Mouse (Mus musculus): Measurements from ENCODE around the gene Fam53b. TPM values are rescaled to one million over a fixed set of nuclear protein-coding genes. Genes with fewer than 3 reads are reported as not detected.

The Fam53b gene
- polyA plus RNA-seq, 1 experiment from 2014 or later, result 13.6 TPM

DNA sequence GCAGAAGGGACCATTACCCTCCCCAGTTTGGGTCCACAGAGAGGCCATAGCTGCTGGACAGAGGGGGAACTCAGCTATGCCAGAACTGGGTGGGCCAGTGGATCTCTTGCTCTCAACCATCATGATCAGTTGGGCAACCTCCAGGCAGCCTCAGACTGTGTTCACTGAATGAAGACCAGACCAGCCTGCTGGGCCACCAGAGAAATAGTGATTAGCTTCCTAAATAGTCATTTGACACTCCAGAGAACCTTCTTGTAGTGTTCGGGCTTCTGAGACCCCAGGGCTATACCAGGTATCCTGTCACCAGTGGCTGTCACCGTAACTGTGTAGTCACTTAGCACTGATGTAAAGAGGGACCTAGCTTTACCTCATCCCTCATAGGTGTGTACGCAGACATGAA, 131.3 kb downstream of the Fam53b start:
- Histone ChIP-seq H3K36me3 (ENCODE audit: control insufficient read depth, insufficient read depth, low read length) (no peaks in the 10 kb centered on the region), H3K4me2 (ENCODE audit: low read length) (no peak overlapping the region), H3K27me3 (ENCODE audit: control insufficient read depth, insufficient read depth, low read depth, low read length) (no peaks in the 10 kb centered on the region), H3K4me1 (ENCODE audit: control insufficient read depth, insufficient read depth, low read length) (no peaks in the 10 kb centered on the region), H3K9ac (ENCODE audit: low read depth, low read length) (no peak overlapping the region), H3K27ac (ENCODE audit: low read length) (no peak overlapping the region), H3K4me3 (ENCODE audit: low read depth, low read length) (no peak overlapping the region), H3K9me3 (replicated peaks; ENCODE audit: control insufficient read depth, low read length, poor library complexity, severe bottlenecking) (no peaks in the 10 kb centered on the region)
- 96% methylated on average over 3 of the region's 3 CpGs for WGBS
- no peak for ATAC-seq

DNA sequence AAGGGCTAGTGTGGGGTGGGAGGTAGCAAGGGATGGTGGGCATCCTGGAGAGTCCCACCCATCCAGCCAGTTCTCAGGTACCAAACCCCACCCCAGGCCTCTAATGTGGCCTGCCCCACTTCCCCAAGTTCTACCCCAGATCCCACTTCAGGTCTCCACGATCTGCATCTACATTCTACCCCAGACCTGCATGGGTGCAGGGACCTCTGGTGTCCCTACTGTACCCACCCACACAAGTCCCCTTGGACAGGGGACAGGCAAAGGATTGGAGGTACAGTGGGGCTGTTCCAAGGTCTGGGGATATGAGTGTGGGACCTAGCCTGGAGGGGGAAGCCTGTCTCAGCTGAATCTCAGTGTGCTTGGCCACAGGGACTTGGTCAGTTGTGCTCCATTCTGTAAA, 131.9 kb downstream of the Fam53b start:
- no peak overlapping the region for H3K9ac ChIP-seq (ENCODE audit: low read depth, low read length)
- no peak for ATAC-seq

DNA sequence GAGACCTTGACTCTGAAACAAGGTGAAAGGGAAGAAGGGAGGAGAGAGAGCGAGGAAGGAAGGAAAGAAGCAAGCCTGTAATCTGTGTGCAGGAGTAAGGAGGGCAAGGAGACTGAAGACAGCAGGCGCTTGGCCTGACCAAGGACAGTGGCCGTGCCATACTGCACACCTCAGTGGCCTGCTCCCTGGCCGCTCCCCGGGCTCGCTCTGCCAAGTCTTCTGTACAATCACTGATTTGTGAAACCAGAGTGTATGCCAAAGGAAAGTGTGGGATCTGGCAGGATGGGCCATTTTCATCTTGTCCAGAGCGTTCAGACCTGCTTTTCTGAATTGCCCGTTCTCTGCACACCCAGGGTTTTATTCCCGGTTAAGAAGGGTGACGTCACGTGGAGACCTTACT, 132.4 kb downstream of the Fam53b start:
- Histone ChIP-seq H3K27ac (ENCODE audit: low read length) (no peak overlapping the region), H3K4me1 (ENCODE audit: control insufficient read depth, insufficient read depth, low read length) (no peaks in the 10 kb centered on the region), H3K4me3 (ENCODE audit: low read depth, low read length) (no peak overlapping the region), H3K4me2 (ENCODE audit: low read length) (no peak overlapping the region), H3K9me3 (replicated peaks; ENCODE audit: control insufficient read depth, low read length, poor library complexity, severe bottlenecking) (no peaks in the 10 kb centered on the region), H3K27me3 (ENCODE audit: control insufficient read depth, insufficient read depth, low read depth, low read length) (no peaks in the 10 kb centered on the region), H3K36me3 (ENCODE audit: control insufficient read depth, insufficient read depth, low read length) (no peaks in the 10 kb centered on the region), H3K9ac (ENCODE audit: low read depth, low read length) (no peak overlapping the region)
- no peak for ATAC-seq
- 86% methylated on average over 11 of the region's 11 CpGs for WGBS

More for the DNA sequence above, 131.9 kb downstream of the Fam53b start:
- Histone ChIP-seq H3K36me3 (ENCODE audit: control insufficient read depth, insufficient read depth, low read length) (no peaks in the 10 kb centered on the region), H3K27me3 (ENCODE audit: control insufficient read depth, insufficient read depth, low read depth, low read length) (no peaks in the 10 kb centered on the region), H3K4me3 (ENCODE audit: low read depth, low read length) (no peak overlapping the region), H3K4me2 (ENCODE audit: low read length) (no peak overlapping the region), H3K27ac (ENCODE audit: low read length) (no peak overlapping the region), H3K4me1 (ENCODE audit: control insufficient read depth, insufficient read depth, low read length) (no peaks in the 10 kb centered on the region), H3K9me3 (replicated peaks; ENCODE audit: control insufficient read depth, low read length, poor library complexity, severe bottlenecking) (no peaks in the 10 kb centered on the region)
- 91% methylated on average over 1 of the region's 1 CpGs for WGBS

DNA sequence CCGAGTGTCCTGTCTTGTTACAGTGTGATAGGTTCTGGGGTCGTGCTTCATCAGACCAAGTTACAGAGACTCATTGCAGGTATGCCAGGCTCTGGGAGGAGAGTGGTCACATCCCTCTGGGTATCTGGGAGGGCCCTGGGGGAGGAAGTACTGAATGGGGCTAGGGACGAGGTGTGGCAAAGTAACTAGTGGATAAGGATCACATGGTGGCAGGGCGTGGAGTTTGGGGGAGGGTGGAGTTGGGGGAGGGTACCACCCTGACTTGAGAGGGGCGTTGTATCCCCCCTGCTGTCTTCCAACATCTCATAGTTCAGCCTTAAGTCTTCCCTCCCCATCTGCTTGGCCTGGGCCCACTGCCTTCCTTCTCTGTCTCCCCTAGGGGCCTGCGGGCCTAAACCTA, 134.1 kb downstream of the Fam53b start:
- no peaks in the 10 kb centered on the region for H3K9me3 ChIP-seq (replicated peaks; ENCODE audit: control insufficient read depth, low read length, poor library complexity, severe bottlenecking)
- no peaks in the 10 kb centered on the region for H3K27me3 ChIP-seq (ENCODE audit: control insufficient read depth, insufficient read depth, low read depth, low read length)
- H3K27ac ChIP-seq (ENCODE audit: low read length), result no peak overlapping the region
- no peak overlapping the region for H3K9ac ChIP-seq (ENCODE audit: low read depth, low read length)
- H3K4me3 ChIP-seq (ENCODE audit: low read depth, low read length), result no peak overlapping the region
- H3K4me2 ChIP-seq (ENCODE audit: low read length), result no peak overlapping the region
- no peaks in the 10 kb centered on the region for H3K4me1 ChIP-seq (ENCODE audit: control insufficient read depth, insufficient read depth, low read length)
- WGBS, result 77% methylated on average over 6 of the region's 6 CpGs
- H3K36me3 ChIP-seq (ENCODE audit: control insufficient read depth, insufficient read depth, low read length), result no peaks in the 10 kb centered on the region
- ATAC-seq, result no peak

DNA sequence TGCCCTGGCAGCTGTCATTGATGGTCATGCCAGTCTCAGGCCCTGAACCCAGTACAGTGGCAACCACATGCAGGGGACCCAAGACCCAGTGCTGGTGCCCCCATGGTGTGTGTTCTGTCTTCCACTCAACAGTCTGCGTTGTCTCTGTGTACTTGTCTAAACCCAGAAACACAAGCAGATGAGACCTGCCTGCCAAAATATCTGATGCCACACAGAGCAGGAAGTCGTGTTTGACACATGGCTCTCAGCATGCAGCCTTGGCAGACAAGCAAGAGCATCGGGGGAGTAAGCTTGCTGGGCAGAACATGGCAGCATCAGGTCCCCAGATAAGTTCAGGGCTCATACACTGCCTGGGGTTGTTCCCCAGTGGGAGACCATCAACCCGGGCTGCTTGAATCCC, 134.6 kb downstream of the Fam53b start:
- H3K4me1 ChIP-seq (ENCODE audit: control insufficient read depth, insufficient read depth, low read length), result no peaks in the 10 kb centered on the region
- H3K4me3 ChIP-seq (ENCODE audit: low read depth, low read length), result no peak overlapping the region
- H3K27me3 ChIP-seq (ENCODE audit: control insufficient read depth, insufficient read depth, low read depth, low read length), result no peaks in the 10 kb centered on the region
- no peak overlapping the region for H3K4me2 ChIP-seq (ENCODE audit: low read length)
- no peaks in the 10 kb centered on the region for H3K9me3 ChIP-seq (replicated peaks; ENCODE audit: control insufficient read depth, low read length, poor library complexity, severe bottlenecking)
- no peak for ATAC-seq
- WGBS, result 66% methylated on average over 4 of the region's 4 CpGs
- H3K9ac ChIP-seq (ENCODE audit: low read depth, low read length), result no peak overlapping the region
- no peaks in the 10 kb centered on the region for H3K36me3 ChIP-seq (ENCODE audit: control insufficient read depth, insufficient read depth, low read length)
- H3K27ac ChIP-seq (ENCODE audit: low read length), result no peak overlapping the region

DNA sequence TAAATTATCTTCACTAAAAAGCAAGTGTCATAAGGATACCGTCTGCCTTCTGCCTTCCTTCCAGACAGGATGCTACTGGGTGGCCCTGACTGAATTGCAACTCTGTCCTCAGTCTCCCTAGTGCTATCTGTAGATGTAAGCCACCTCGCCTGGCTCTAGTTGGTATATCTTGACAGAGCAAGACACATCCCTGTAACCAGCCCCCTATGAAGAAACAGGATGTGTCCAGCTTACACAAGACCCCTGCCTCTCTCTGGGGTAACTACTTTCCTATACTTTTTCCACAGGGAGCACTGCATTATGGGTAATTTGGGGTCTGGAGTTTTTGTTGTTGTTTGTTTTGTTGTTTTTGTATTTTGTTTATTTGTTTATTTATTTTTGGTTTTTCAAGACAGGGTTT, 137.8 kb downstream of the Fam53b start:
- Histone ChIP-seq H3K4me1 (ENCODE audit: control insufficient read depth, insufficient read depth, low read length) (no peaks in the 10 kb centered on the region), H3K4me3 (ENCODE audit: low read depth, low read length) (no peak overlapping the region), H3K9ac (ENCODE audit: low read depth, low read length) (no peak overlapping the region), H3K9me3 (replicated peaks; ENCODE audit: control insufficient read depth, low read length, poor library complexity, severe bottlenecking) (no peaks in the 10 kb centered on the region), H3K4me2 (ENCODE audit: low read length) (no peak overlapping the region), H3K27me3 (ENCODE audit: control insufficient read depth, insufficient read depth, low read depth, low read length) (no peaks in the 10 kb centered on the region), H3K36me3 (ENCODE audit: control insufficient read depth, insufficient read depth, low read length) (no peaks in the 10 kb centered on the region), H3K27ac (ENCODE audit: low read length) (no peak overlapping the region)
- WGBS, result 91% methylated on average over 2 of the region's 2 CpGs
- no peak for ATAC-seq

DNA sequence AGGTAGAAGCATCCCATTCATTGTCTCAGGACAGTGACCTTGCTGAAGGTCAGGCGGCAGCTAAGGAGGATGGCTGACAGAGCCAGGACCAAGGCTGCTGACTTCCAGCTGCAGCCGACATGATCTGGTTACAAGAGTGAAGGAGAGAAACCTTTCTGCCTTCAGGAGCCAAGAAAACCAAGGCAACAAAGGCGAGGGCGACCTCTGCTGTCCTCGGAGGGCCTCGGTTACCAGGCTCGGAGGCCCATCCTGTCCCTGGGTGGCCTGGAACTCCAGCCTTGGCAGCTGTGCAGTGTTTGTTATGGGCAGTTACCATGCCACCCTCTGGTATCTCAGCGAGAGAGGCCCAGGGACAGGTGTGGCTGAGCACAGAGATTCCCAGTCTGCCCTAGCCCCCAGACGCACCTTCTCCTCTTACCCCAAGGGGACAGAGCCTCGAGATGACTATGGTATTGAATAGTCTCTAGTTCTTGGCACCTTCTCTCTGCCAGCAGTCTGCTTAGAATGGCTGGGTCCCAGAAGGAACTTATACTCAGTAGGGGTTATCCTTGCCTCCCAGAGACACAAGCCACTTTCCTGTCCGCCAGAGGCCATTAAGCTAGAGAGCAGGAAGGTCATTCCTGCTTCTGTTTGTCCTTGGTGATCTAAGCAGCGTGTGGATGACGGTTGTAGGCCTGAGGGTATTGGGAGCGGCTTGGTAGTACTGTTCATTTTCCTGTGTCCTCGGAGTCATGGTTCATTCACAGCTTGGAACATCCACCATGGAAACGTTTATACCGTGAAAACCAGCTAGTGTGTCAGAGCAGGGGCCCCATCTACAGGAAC, 139.5 kb downstream of the Fam53b start:
- Histone ChIP-seq H3K4me2 (ENCODE audit: low read length) (no peak overlapping the region), H3K4me3 (ENCODE audit: low read depth, low read length) (no peak overlapping the region), H3K36me3 (ENCODE audit: control insufficient read depth, insufficient read depth, low read length) (no peaks in the 10 kb centered on the region), H3K9me3 (replicated peaks; ENCODE audit: control insufficient read depth, low read length, poor library complexity, severe bottlenecking) (no peaks in the 10 kb centered on the region), H3K27me3 (ENCODE audit: control insufficient read depth, insufficient read depth, low read depth, low read length) (no peaks in the 10 kb centered on the region), H3K9ac (ENCODE audit: low read depth, low read length) (no peak overlapping the region), H3K27ac (ENCODE audit: low read length) (no peak overlapping the region), H3K4me1 (ENCODE audit: control insufficient read depth, insufficient read depth, low read length) (no peaks in the 10 kb centered on the region)
- ATAC-seq, result no peak
- 58% methylated on average over 17 of the region's 17 CpGs for WGBS

DNA sequence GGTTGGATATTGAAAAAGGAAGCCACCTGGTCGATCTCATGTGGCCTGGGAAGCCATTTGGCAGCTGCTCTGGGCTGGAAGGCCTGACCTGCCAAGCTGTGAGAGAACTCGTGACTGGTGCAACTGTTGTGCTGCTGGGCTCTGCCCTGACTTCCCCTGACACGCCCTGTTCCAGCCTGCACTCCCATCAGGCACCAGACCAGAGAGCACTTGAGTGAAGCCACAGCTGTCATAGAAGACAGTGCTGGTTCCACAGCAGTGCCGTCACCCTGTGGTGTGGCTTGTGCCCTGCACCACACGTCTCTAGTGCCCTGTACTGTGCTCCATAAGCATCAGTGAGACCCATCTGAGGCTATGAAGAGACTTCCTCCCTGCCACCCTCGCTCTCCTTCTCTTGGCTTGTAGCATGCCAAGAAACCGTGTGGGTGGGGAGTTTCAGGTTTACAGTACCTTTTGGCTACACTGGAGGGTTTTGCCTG, 141.2 kb downstream of the Fam53b start:
- Histone ChIP-seq H3K4me2 (ENCODE audit: low read length) (no peak overlapping the region), H3K27ac (ENCODE audit: low read length) (no peak overlapping the region), H3K27me3 (ENCODE audit: control insufficient read depth, insufficient read depth, low read depth, low read length) (no peaks in the 10 kb centered on the region), H3K4me3 (ENCODE audit: low read depth, low read length) (no peak overlapping the region), H3K4me1 (ENCODE audit: control insufficient read depth, insufficient read depth, low read length) (no peaks in the 10 kb centered on the region), H3K36me3 (ENCODE audit: control insufficient read depth, insufficient read depth, low read length) (no peaks in the 10 kb centered on the region), H3K9me3 (replicated peaks; ENCODE audit: control insufficient read depth, low read length, poor library complexity, severe bottlenecking) (no peaks in the 10 kb centered on the region), H3K9ac (ENCODE audit: low read depth, low read length) (no peak overlapping the region)
- no peak for ATAC-seq
- WGBS, result 79% methylated on average over 7 of the region's 7 CpGs

DNA sequence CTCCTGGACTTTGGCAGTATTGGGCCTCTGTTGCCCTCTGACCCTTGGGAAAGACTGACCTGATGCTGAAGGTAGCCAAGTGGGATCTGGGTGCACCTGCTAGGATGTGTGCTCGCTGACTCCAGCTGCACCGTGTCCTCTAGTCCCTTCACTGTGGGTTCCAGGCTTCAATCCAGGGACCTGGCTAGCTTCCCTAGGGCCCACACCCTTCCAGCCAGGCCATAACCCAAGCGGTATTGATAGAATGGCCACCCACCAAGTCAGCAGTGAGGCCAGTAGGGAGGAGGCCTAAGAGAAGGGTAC, 142.9 kb downstream of the Fam53b start:
- 93% methylated on average over 3 of the region's 3 CpGs for WGBS
- Histone ChIP-seq H3K27ac (ENCODE audit: low read length) (no peak overlapping the region), H3K9me3 (replicated peaks; ENCODE audit: control insufficient read depth, low read length, poor library complexity, severe bottlenecking) (no peaks in the 10 kb centered on the region), H3K36me3 (ENCODE audit: control insufficient read depth, insufficient read depth, low read length) (no peaks in the 10 kb centered on the region), H3K9ac (ENCODE audit: low read depth, low read length) (no peak overlapping the region), H3K4me1 (ENCODE audit: control insufficient read depth, insufficient read depth, low read length) (no peaks in the 10 kb centered on the region), H3K4me3 (ENCODE audit: low read depth, low read length) (no peak overlapping the region), H3K27me3 (ENCODE audit: control insufficient read depth, insufficient read depth, low read depth, low read length) (no peaks in the 10 kb centered on the region), H3K4me2 (ENCODE audit: low read length) (no peak overlapping the region)
- no peak for ATAC-seq

Data from midbrain, embryonic 16.5 days (tissue).